Mouse (Mus musculus) C2C12 (cell line): Measurements from ENCODE around the gene Msx1. TPM values are rescaled to one million over a fixed set of nuclear protein-coding genes. Genes with fewer than 3 reads are reported as not detected.

ENCODE experiments used
- H3K27me3 ChIP-seq: one replicate; pipeline ENCODE4 v1.6.1; 2011; ENCODE audit not compliant: control insufficient read depth, insufficient read depth, insufficient read length
- H3K36me3 ChIP-seq: one replicate; pipeline ENCODE4 v1.6.1; 2011; ENCODE audit not compliant: control insufficient read depth, insufficient read depth
- H3K4me3 ChIP-seq: one replicate; pipeline ENCODE4 v1.5.1; 2011; ENCODE audit warnings: mild to moderate bottlenecking, control low read depth; ENCODE audit not compliant: poor library complexity, insufficient read depth, severe bottlenecking
- H3K79me2 ChIP-seq: one replicate; pipeline ENCODE4 v1.6.1; 2011; ENCODE audit not compliant: control insufficient read depth, insufficient read depth
- H3K79me3 ChIP-seq: one replicate; pipeline ENCODE4 v1.6.1; 2011; ENCODE audit warnings: low read depth, control low read depth
- H3ac ChIP-seq: one replicate; pipeline ENCODE3; 2011; ENCODE audit warnings: low read depth; ENCODE audit not compliant: control insufficient read depth, insufficient read length
- CEBPB ChIP-seq: IDR thresholded peaks from one replicate; pipeline ENCODE4 v1.6.1; 2011; ENCODE audit warnings: low read depth, mild to moderate bottlenecking, control low read depth, moderate library complexity
- CTCF ChIP-seq: IDR thresholded peaks from one replicate; pipeline ENCODE4 v1.5.1; 2011; ENCODE audit not compliant: control insufficient read depth, insufficient read depth, insufficient read length
- FOSL1 ChIP-seq: IDR thresholded peaks from one replicate; pipeline ENCODE4 v1.8.0; 2011; ENCODE audit warnings: mild to moderate bottlenecking, low read length; ENCODE audit not compliant: poor library complexity, insufficient read depth, severe bottlenecking
- MAX ChIP-seq: IDR thresholded peaks from one replicate; pipeline ENCODE4 v1.6.1; 2011; ENCODE audit warnings: mild to moderate bottlenecking, control low read depth
- MYOD1 ChIP-seq: IDR thresholded peaks from one replicate; pipeline ENCODE4 v1.6.1; 2011; ENCODE audit warnings: low read depth; ENCODE audit not compliant: control insufficient read depth, insufficient read length
- MYOG ChIP-seq: IDR thresholded peaks from one replicate; pipeline ENCODE4 v1.6.1; 2011; ENCODE audit not compliant: control insufficient read depth, insufficient read length; ENCODE audit errors: extremely low read depth
- USF1 ChIP-seq: IDR thresholded peaks from one replicate; pipeline ENCODE4 v1.6.1; 2011; ENCODE audit warnings: low read depth, mild to moderate bottlenecking, control low read depth, moderate library complexity
- polyA plus RNA-seq: library from polyadenylated mRNA; unstranded; fragments of >200 nt; fragmentation: generic; extraction: Trizol; gene quantifications from one replicate; pipeline ENCODE4 v1.2.1, GENCODE M21; 2012; ENCODE audit warnings: missing spikeins

The Msx1 gene
- polyA plus RNA-seq, 1 experiment = 7.0 TPM

GRCm38 (mm10) chr5:37856057-37856456 lies 31.7 kb upstream of the Msx1 start:
- TF ChIP-seq MAX = no peak
- no peak for TF ChIP-seq MYOG
- no peak for TF ChIP-seq FOSL1
- no peak overlapping the region for H3ac ChIP-seq
- no peaks in the 10 kb centered on the region for H3K36me3 ChIP-seq
- H3K79me3 ChIP-seq = no peaks in the 10 kb centered on the region
- H3K27me3 ChIP-seq = peaks cover 13% of the 10 kb centered on the region
- H3K79me2 ChIP-seq = no peaks in the 10 kb centered on the region
- no peak overlapping the region for H3K4me3 ChIP-seq

DNA sequence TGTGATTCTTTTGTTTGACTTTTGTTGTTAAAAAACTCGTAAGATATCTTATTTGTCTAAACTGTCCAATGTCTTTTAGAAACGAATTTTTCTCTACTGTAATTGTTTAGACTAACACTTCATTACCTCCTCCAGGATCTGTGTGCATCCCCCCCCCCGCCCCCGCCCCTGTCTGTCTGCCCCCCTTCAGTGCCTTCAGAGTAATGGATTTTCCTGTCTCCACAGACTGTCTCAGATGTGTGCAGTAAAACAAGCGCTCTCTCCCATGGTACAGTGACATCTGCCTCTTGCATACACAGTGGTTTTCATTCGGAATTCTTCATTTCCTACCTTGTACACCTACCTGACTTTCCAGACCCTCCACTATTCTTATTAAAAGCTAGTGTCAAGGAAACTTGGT lies 29.9 kb upstream of the Msx1 start:
- no peaks in the 10 kb centered on the region for H3K79me2 ChIP-seq
- no peak for TF ChIP-seq FOSL1
- no peak for TF ChIP-seq MYOG
- TF ChIP-seq MYOD1 = no peak
- no peak for TF ChIP-seq CEBPB
- no peaks in the 10 kb centered on the region for H3K36me3 ChIP-seq
- no peaks in the 10 kb centered on the region for H3K79me3 ChIP-seq
- H3ac ChIP-seq = no peak overlapping the region
- H3K4me3 ChIP-seq = no peak overlapping the region
- H3K27me3 ChIP-seq = peaks cover 8% of the 10 kb centered on the region

DNA sequence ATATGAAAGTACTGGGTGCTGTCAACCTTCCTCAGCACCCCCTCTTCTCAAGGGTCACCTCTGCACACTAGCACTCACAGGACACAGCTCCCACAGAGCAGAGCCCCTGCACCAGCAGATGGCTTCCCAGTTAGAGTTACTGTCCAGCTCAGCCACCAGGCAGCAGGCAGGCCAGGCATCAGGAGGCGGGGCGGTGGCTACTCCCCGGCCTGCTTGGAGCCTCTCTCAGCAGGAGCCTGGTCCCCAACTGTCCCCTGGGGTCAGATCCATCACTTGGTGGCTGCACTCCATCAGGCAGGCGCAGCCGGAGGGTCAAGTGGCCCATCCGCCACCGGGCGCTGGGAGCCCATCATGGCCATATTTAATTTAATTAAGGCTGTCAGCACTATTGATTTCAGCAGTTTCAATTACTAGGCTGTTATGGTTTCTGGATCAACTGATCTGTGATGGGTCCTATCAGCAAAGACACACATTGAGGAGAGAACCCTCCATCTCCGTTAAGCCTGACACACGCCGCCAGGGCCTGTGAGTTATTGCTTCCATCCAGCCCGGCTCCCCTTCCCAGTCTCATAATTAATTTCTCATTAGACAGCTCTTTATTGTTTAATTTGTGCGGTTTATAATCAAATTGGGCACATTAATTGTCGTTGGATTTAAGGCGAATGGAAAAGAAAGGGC lies 27.1 kb upstream of the Msx1 start:
- H3ac ChIP-seq = no peak overlapping the region
- H3K4me3 ChIP-seq = no peak overlapping the region
- no peaks in the 10 kb centered on the region for H3K79me3 ChIP-seq
- TF ChIP-seq USF1 = no peak
- TF ChIP-seq MYOG = no peak
- no peak for TF ChIP-seq CEBPB
- H3K36me3 ChIP-seq = no peaks in the 10 kb centered on the region
- H3K27me3 ChIP-seq = peaks cover 9% of the 10 kb centered on the region
- H3K79me2 ChIP-seq = no peaks in the 10 kb centered on the region

- no peak for TF ChIP-seq CEBPB
- no peak for TF ChIP-seq CTCF
- TF ChIP-seq MYOG = no peak
- no peak for TF ChIP-seq FOSL1
- no peak for TF ChIP-seq USF1
- no peak for TF ChIP-seq MYOD1
- TF ChIP-seq MAX = no peak
- Histone ChIP-seq H3ac (no peak overlapping the region), H3K79me3 (no peaks in the 10 kb centered on the region), H3K27me3 (peaks cover 9% of the 10 kb centered on the region), H3K79me2 (no peaks in the 10 kb centered on the region), H3K4me3 (no peak overlapping the region), H3K36me3 (no peaks in the 10 kb centered on the region)
These were observed 24.8 kb upstream of the Msx1 start for GRCm38 (mm10) chr5:37848991-37849719.

DNA sequence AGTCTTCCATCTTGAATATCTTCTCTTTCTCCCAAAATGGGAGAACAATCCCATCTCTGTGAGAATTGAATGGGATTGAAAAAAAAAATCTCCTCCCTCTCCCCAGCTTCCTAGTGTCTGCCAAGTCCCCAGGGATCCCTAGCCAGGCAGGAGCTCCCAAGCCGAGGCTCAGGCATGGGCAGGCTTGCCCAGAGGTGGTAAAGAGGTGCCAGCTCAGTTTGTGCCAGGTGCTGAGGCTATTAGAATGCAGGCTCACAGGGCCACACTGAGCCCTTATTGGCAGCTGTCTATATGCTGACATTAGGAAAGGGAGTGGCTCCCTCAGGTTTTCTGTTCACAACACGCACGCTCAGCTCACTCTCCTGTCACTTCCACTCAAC lies 11.9 kb upstream of the Msx1 start:
- no peaks in the 10 kb centered on the region for H3K79me2 ChIP-seq
- TF ChIP-seq MYOG = no peak
- no peak for TF ChIP-seq MAX
- TF ChIP-seq CTCF = no peak
- no peak for TF ChIP-seq USF1
- TF ChIP-seq FOSL1 = no peak
- no peak for TF ChIP-seq MYOD1
- TF ChIP-seq CEBPB = no peak
- no peak overlapping the region for H3K4me3 ChIP-seq
- no peak overlapping the region for H3ac ChIP-seq
- no peaks in the 10 kb centered on the region for H3K79me3 ChIP-seq
- no peaks in the 10 kb centered on the region for H3K27me3 ChIP-seq
- no peaks in the 10 kb centered on the region for H3K36me3 ChIP-seq
